Mouse (Mus musculus) yolk sac, embryonic 10.5 days (tissue): ENCODE measurements around the gene Cpne8.

Experiments
- DNase-seq: peaks from one replicate; pipeline ENCODE4 v3.0.0-alpha.2; 2017; ENCODE audit warnings: low spot score

The Cpne8 gene

GRCm38 (mm10) chr15:90678985-90679759 lies at the start of gene Cpne8:
Cpne8 (minus strand) TSS chr15:90679432.
- peak; percentile 50 for DNase-seq

GRCm38 (mm10) chr15:90717717-90718116 lies 38.5 kb upstream of the Cpne8 start:
- no peak for DNase-seq

GRCm38 (mm10) chr15:90709296-90709695 lies 30.1 kb upstream of the Cpne8 start:
- DNase-seq: no peak

- DNase-seq: no peak
Measured at GRCm38 (mm10) chr15:90704314-90704713, 25.1 kb upstream of the Cpne8 start.

GRCm38 (mm10) chr15:90703502-90704232 lies 24.4 kb upstream of the Cpne8 start:
- DNase-seq: no peak

- no peak for DNase-seq
Measured at GRCm38 (mm10) chr15:90686770-90687169, 7.5 kb upstream of the Cpne8 start.

GRCm38 (mm10) chr15:90679760-90680579 lies 738 bp upstream of the Cpne8 start:
- peak; percentile 44 for DNase-seq

- DNase-seq: no peak
Measured at GRCm38 (mm10) chr15:90678488-90678887, 744 bp downstream of the Cpne8 start.

- no peak for DNase-seq
Measured at GRCm38 (mm10) chr15:90669494-90669893, 9.7 kb downstream of the Cpne8 start.

GRCm38 (mm10) chr15:90666893-90667292 lies 12.3 kb downstream of the Cpne8 start:
- DNase-seq: no peak

- no peak for DNase-seq
Measured at GRCm38 (mm10) chr15:90664615-90665014, 14.6 kb downstream of the Cpne8 start.

GRCm38 (mm10) chr15:90663631-90664030 lies 15.6 kb downstream of the Cpne8 start:
- no peak for DNase-seq

- no peak for DNase-seq
Measured at GRCm38 (mm10) chr15:90660723-90661122, 18.5 kb downstream of the Cpne8 start.

GRCm38 (mm10) chr15:90658053-90658452 lies 21.2 kb downstream of the Cpne8 start:
- no peak for DNase-seq

- no peak for DNase-seq
Measured at GRCm38 (mm10) chr15:90656521-90656920, 22.7 kb downstream of the Cpne8 start.

GRCm38 (mm10) chr15:90647011-90647577 lies 32.1 kb downstream of the Cpne8 start:
- DNase-seq: no peak

GRCm38 (mm10) chr15:90646326-90646725 lies 32.9 kb downstream of the Cpne8 start:
- DNase-seq: no peak

GRCm38 (mm10) chr15:90645828-90646227 lies 33.4 kb downstream of the Cpne8 start:
- DNase-seq: no peak

- DNase-seq: no peak
Measured at GRCm38 (mm10) chr15:90624201-90624600, 55.0 kb downstream of the Cpne8 start.

GRCm38 (mm10) chr15:90622005-90622404 lies 57.2 kb downstream of the Cpne8 start:
- no peak for DNase-seq

GRCm38 (mm10) chr15:90619736-90620135 lies 59.5 kb downstream of the Cpne8 start:
- DNase-seq: no peak
